Mouse (Mus musculus) midbrain, embryonic 14.5 days (tissue): ENCODE results near the gene Ptpro. TPM values are rescaled to one million over a fixed set of nuclear protein-coding genes. Genes with fewer than 3 reads are reported as not detected.

Experiments
- ATAC-seq: fragments of 200-750 bp; cut with Nextera tagmentation; 2 replicates; pipeline ENCODE4 v1.8.0; 2017; ENCODE audit warnings: moderate number of reproducible peaks, moderate library complexity; ENCODE audit not compliant: low FRiP score, low TSS enrichment
- DNase-seq: peaks from one replicate; pipeline ENCODE4 v3.0.0-alpha.2; 2015
- H3K27ac ChIP-seq: fragments of 300-500 bp; sonication (generic); replicated peaks from 2 replicates; pipeline ENCODE4 v1.5.1; 2014; ENCODE audit warnings: mild to moderate bottlenecking, low read depth, low read length, moderate library complexity
- H3K27me3 ChIP-seq: fragments of 300-500 bp; sonication (generic); 2 replicates; pipeline ENCODE4 v1.6.1; 2014; ENCODE audit warnings: low read length, control low read depth, mixed read lengths; ENCODE audit not compliant: control insufficient read depth, insufficient read depth
- H3K36me3 ChIP-seq: fragments of 300-500 bp; sonication (generic); 2 replicates; pipeline ENCODE4 v1.6.1; 2014; ENCODE audit warnings: low read length, control low read depth; ENCODE audit not compliant: control insufficient read depth, insufficient read depth
- H3K4me1 ChIP-seq: fragments of 300-500 bp; sonication (generic); 2 replicates; pipeline ENCODE4 v1.6.1; 2014; ENCODE audit warnings: mild to moderate bottlenecking, antibody characterized with exemption, low read length, control low read depth; ENCODE audit not compliant: control insufficient read depth, insufficient read depth
- H3K4me2 ChIP-seq: fragments of 300-500 bp; sonication (generic); 2 replicates; pipeline ENCODE4 v1.6.1; 2014; ENCODE audit warnings: mild to moderate bottlenecking, low read length, moderate library complexity
- H3K4me3 ChIP-seq: fragments of 300-500 bp; sonication (generic); replicated peaks from 2 replicates; pipeline ENCODE4 v1.5.1; 2014; ENCODE audit warnings: low read depth, low read length
- H3K9ac ChIP-seq: fragments of 300-500 bp; sonication (generic); replicated peaks from 2 replicates; pipeline ENCODE4 v1.6.1; 2014; ENCODE audit warnings: mild to moderate bottlenecking, low read length, moderate library complexity
- H3K9me3 ChIP-seq: fragments of 300-500 bp; sonication (generic); 2 replicates; pipeline ENCODE4 v1.6.1; 2016; ENCODE audit warnings: low read length, control low read depth, mixed read lengths; ENCODE audit not compliant: control insufficient read depth
- WGBS: fragments of 180-500 bp; shearing (Covaris S2); extraction: QIAGEN DNeasy Blood & Tissue Kit; methylation state at CpG from one replicate; pipeline ENCODE4 v1.1.7; 2014; 5-methylcytosine and 5-hydroxymethylcytosine counted together
- polyA plus RNA-seq: library from polyadenylated mRNA; unstranded; fragments of >200 nt; fragmentation: Nextera tagmentation; extraction: Ambion mirVana; gene quantifications from 2 replicates; pipeline ENCODE4 v1.2.1, GENCODE M21; 2014

The Ptpro gene
- polyA plus RNA-seq: 62.1 and 80.6 TPM in 2 replicates

- H3K27me3 ChIP-seq: no peaks in the 10 kb centered on the region
- peak within 1 kb of the TSS; percentile 96 for H3K27ac ChIP-seq
- WGBS: under 1% methylated on average over 51 of the region's 53 CpGs
- ATAC-seq (peak; percentile 86), DNase-seq (peak; percentile 88)
- H3K9me3 ChIP-seq: no peaks in the 10 kb centered on the region
- peak within 1 kb of the TSS; percentile 60 for H3K4me3 ChIP-seq
- 0 out of 2 replicates have a peak, but pooled peaks cover 9% of the 10 kb centered on the region for H3K4me1 ChIP-seq
- H3K4me2 ChIP-seq: peak within 1 kb of the TSS; percentile 64
- no peaks in the 10 kb centered on the region for H3K36me3 ChIP-seq
- H3K9ac ChIP-seq: peak within 1 kb of the TSS; percentile 93
These were observed at the start of gene Ptpro for GRCm38 (mm10) chr6:137252194-137252886. Gene Ptpro, plus strand, starts transcription at chr6:137252319.

GRCm38 (mm10) chr6:137202661-137203060 is 49.5 kb upstream of the Ptpro start:
- no peaks in the 10 kb centered on the region for H3K4me1 ChIP-seq
- no peaks in the 10 kb centered on the region for H3K36me3 ChIP-seq
- no peak overlapping the region for H3K27ac ChIP-seq
- H3K4me2 ChIP-seq: no peak overlapping the region
- no peak for ATAC-seq
- no peak overlapping the region for H3K4me3 ChIP-seq
- no peak for DNase-seq
- no peak overlapping the region for H3K9ac ChIP-seq
- H3K9me3 ChIP-seq: no peaks in the 10 kb centered on the region
- H3K27me3 ChIP-seq: no peaks in the 10 kb centered on the region
- WGBS: 90% methylated on average over 4 of the region's 4 CpGs

- Histone ChIP-seq H3K4me1 (no peaks in the 10 kb centered on the region), H3K4me2 (no peak overlapping the region), H3K4me3 (no peak overlapping the region), H3K36me3 (no peaks in the 10 kb centered on the region), H3K9me3 (no peaks in the 10 kb centered on the region), H3K9ac (no peak overlapping the region), H3K27ac (no peak overlapping the region), H3K27me3 (no peaks in the 10 kb centered on the region)
- WGBS: 58% methylated on average over 11 of the region's 11 CpGs
- ATAC-seq: no peak
- DNase-seq: peak; percentile 85
These were observed 46.3 kb upstream of the Ptpro start for GRCm38 (mm10) chr6:137205662-137206400.

GRCm38 (mm10) chr6:137207126-137207525 is 45.0 kb upstream of the Ptpro start:
- no peak overlapping the region for H3K27ac ChIP-seq
- no peaks in the 10 kb centered on the region for H3K27me3 ChIP-seq
- H3K9me3 ChIP-seq: no peaks in the 10 kb centered on the region
- no peak for DNase-seq
- no peaks in the 10 kb centered on the region for H3K4me1 ChIP-seq
- no peak for ATAC-seq
- no peak overlapping the region for H3K9ac ChIP-seq
- 94% methylated on average over 6 of the region's 6 CpGs for WGBS
- no peaks in the 10 kb centered on the region for H3K36me3 ChIP-seq
- no peak overlapping the region for H3K4me2 ChIP-seq
- H3K4me3 ChIP-seq: no peak overlapping the region

GRCm38 (mm10) chr6:137209992-137210391 is 42.1 kb upstream of the Ptpro start:
- H3K4me3 ChIP-seq: no peak overlapping the region
- ATAC-seq (no peak), DNase-seq (peak; percentile 61)
- no peak overlapping the region for H3K27ac ChIP-seq
- no peak overlapping the region for H3K4me2 ChIP-seq
- no peaks in the 10 kb centered on the region for H3K36me3 ChIP-seq
- H3K27me3 ChIP-seq: no peaks in the 10 kb centered on the region
- H3K4me1 ChIP-seq: no peaks in the 10 kb centered on the region
- WGBS: 86% methylated on average over 8 of the region's 8 CpGs
- no peaks in the 10 kb centered on the region for H3K9me3 ChIP-seq
- H3K9ac ChIP-seq: no peak overlapping the region

- H3K9ac ChIP-seq: no peak overlapping the region
- H3K4me1 ChIP-seq: no peaks in the 10 kb centered on the region
- WGBS: 94% methylated on average over 10 of the region's 10 CpGs
- no peak overlapping the region for H3K27ac ChIP-seq
- H3K4me3 ChIP-seq: no peak overlapping the region
- H3K4me2 ChIP-seq: no peak overlapping the region
- DNase-seq (no peak), ATAC-seq (no peak)
- H3K9me3 ChIP-seq: no peaks in the 10 kb centered on the region
- no peaks in the 10 kb centered on the region for H3K36me3 ChIP-seq
- no peaks in the 10 kb centered on the region for H3K27me3 ChIP-seq
These were observed 41.1 kb upstream of the Ptpro start for GRCm38 (mm10) chr6:137210991-137211390.

GRCm38 (mm10) chr6:137211441-137211840 is 40.7 kb upstream of the Ptpro start:
- Histone ChIP-seq H3K4me3 (no peak overlapping the region), H3K4me2 (no peak overlapping the region), H3K36me3 (no peaks in the 10 kb centered on the region), H3K9me3 (no peaks in the 10 kb centered on the region), H3K4me1 (no peaks in the 10 kb centered on the region), H3K9ac (no peak overlapping the region), H3K27ac (no peak overlapping the region), H3K27me3 (no peaks in the 10 kb centered on the region)
- 91% methylated on average over 2 of the region's 2 CpGs for WGBS
- DNase-seq: no peak
- no peak for ATAC-seq

GRCm38 (mm10) chr6:137217841-137218463 is 34.2 kb upstream of the Ptpro start:
- DNase-seq: no peak
- no peaks in the 10 kb centered on the region for H3K9me3 ChIP-seq
- H3K27ac ChIP-seq: no peak overlapping the region
- WGBS: 87% methylated on average over 8 of the region's 8 CpGs
- H3K9ac ChIP-seq: no peak overlapping the region
- H3K4me3 ChIP-seq: no peak overlapping the region
- no peaks in the 10 kb centered on the region for H3K27me3 ChIP-seq
- no peaks in the 10 kb centered on the region for H3K4me1 ChIP-seq
- H3K4me2 ChIP-seq: no peak overlapping the region
- ATAC-seq: no peak
- no peaks in the 10 kb centered on the region for H3K36me3 ChIP-seq
